Mouse (Mus musculus): ENCODE measurements around the gene Rnf223.

Gene Rnf223

GRCm38 (mm10) chr4:156130436-156130835, at the start of gene Rnf223:
TSS of gene Rnf223 (plus strand) at chr4:156130513.
- DNase-seq (ENCODE audit: low spot score): no peak

DNA sequence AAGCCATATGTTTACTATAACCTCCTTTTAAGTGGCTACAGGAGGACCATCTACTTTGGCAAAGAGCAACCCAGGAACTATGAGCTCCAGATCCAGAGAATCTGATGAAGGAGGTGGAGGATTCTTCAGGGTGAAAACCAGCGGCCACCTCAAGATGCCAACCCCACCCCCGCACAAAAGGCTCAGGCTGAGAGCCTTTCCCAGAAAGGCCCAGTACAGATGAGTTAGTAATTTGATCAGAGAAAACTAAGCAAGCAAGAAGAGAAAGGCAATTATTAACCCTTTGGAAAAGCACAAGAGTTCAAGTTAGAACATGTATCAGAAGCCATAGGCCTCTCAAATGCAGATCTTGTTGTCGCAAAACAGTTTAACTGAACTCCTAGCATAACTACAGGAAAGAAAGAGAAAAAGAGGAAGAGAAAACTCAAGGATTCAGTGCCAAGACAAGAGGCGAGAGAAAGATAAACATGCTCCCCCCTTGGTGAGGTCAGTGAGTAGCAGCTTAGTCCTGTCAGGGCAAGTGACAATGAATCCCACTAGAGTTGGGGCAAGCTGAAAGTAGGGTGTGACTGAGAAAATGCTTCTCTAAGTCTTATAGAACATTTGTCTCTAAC, 47.6 kb upstream of the Rnf223 start:
- no peak for DNase-seq (ENCODE audit: low spot score)

- DNase-seq (ENCODE audit: low spot score): no peak
Measured at GRCm38 (mm10) chr4:156083348-156083747, 47.0 kb upstream of the Rnf223 start.

DNA sequence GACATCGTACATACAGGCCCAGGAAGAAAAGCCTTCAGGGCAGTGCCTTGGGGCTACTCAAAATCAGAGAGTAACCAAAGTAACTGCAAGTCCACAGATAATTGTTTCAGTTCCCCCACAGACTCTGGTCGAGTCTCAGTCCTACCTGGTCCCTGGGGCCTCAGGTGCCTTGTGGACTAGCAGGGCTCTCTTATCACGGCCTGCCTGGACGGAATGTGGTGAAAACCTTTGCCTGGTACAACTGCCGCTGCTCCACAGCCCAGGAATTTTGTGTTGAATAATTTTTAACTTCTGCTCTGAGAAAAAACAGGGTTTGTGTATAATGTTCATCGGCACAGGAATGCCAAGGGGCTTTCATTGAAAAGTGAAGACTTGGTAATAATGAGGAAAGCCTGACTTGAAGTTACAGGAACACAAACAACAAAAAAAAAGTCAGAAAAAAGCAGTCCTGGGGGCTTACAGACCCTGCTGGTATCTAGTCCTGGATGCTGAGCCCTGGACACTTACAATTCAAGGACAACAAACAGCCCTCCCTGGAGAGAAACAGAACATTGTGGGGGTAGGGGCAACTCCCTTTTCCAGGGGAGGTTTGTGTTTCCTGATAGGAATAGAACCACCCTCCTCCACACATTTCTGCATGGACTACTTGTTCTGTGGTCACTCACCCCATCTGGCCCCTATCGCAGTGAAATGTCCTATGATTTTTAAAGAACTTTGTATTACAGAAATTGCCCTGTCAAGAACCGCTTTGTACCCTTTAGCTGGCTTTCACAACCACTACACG, 46.0 kb upstream of the Rnf223 start:
- DNase-seq (ENCODE audit: low spot score): no peak

DNA sequence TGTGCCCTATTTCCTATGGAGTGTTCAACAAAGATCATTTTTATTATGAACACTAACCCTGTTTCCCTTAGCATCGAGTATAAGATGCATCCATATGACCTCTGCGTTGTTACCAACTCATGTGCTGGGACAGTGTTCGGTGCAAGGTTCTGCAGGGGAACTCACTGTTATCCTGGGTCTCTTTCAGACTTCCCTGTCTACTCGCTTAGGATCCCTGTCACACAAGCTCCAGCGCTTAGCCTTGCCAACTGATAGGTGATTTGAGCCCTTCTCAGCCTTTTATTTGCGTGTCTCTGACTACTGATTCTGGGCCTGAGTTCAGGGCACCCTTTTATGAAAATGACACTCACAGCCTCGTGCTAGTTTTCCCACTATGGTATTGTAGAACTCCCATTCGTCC, 45.1 kb upstream of the Rnf223 start:
- DNase-seq (ENCODE audit: low spot score): no peak

GRCm38 (mm10) chr4:156087398-156088087, 42.8 kb upstream of the Rnf223 start:
- no peak for DNase-seq (ENCODE audit: low spot score)

DNA sequence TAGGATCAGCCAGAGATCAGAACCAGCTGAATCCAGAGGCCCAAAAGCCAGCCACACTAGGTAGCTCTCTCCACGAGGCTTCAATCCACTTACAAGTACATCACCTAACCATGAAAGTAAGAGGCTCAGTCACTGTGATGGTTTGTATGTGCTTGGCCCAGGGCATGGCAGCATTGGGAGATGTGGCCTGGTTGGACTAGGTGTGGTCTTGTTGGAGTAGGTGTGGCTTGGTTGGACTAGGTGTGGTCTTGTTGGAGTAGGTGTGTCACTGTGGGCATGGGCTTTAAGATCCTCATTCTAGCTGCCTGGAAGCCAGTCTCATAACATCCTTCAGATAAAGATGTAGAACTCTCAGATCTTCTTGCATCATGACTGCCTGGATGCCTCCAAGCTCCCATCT, 39.1 kb upstream of the Rnf223 start:
- DNase-seq (ENCODE audit: low spot score): no peak

DNA sequence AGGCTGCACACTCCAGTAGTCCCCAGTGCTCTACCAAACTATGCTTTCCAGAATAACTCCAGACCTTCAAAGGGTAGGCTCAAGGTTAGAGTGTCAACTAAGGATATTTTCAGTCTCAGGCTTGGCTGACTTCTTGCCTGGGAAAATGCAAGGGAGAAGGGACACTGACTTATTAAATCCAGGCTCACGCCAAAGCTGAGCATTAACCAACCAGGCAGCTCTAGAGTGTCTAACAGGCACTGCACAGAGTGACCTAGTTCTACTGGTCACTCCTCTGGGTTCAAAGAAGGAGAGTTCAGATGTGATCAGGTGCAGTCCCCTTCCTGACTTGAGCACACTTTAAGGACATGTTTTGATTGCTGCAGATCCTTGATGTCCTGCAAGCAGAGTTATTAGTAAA, 37.5 kb upstream of the Rnf223 start:
- no peak for DNase-seq (ENCODE audit: low spot score)

DNA sequence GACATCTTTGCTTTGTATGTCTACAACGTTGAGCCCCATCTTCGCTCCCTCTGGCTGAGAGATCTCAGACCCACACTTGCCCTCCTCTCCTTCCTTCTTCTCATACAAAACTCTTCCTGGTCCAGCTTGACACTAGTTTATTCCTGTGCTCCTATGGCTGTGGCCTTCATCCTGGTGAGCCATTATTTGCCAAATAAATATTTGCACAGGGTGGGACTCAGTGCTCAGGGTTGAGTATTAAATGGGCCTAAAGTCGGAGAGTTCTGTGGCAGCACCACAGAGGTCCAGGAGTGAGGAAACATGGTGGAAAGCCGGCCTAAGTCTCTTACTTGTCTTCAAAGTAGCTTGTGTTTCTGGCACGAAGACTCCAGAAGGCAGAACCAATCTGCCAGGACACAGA, 36.6 kb upstream of the Rnf223 start:
- DNase-seq (ENCODE audit: low spot score): no peak

DNA sequence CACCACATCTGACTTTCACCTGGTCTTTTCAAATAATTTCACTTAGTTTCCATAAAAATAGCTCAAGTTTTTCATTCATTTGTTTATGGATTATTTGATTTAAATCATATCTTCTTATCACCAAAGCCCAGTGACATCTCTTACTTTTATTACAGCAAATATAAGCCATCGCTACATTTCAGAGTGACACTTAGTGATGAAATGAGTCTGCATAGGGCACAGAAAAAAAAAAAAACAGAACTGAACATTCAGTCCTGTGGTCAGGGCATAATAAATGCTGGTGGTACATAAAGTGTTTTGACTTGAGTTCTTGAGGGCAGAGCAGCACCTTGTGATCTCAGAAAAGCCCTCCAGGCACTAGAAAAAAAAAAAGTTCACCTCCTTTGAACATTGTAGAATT, 34.1 kb upstream of the Rnf223 start:
- no peak for DNase-seq (ENCODE audit: low spot score)

DNA sequence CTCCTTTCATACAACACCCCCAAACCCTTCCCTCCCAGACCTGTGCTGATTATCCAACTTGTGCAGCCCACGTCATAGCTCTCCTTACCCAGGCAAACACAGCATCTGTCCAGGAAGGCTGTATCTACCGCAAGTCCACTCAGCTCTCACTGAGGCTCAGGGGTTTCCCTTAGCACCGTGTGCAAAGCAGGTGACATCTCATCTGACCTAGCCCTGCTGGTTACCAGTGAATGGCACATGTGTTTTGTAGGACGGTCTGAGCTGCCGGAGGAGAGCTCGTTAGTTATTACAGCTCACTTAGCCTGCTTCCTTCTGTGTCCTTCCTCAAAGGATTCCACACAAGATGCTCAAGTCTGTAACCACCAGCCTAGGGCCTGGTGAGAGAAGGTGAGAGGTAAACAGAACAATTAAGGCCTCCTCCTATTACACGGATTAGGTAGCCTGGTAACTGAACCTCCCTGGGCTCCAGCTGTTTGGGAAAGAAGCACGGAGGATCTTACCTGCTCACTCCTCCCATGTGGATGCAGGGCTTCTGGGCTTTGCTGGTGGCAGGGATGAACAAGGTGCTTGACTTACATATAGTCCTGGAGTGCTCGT, 32.4 kb upstream of the Rnf223 start:
- no peak for DNase-seq (ENCODE audit: low spot score)

- no peak for DNase-seq (ENCODE audit: low spot score)
Measured at GRCm38 (mm10) chr4:156099427-156099826, 30.9 kb upstream of the Rnf223 start.

DNA sequence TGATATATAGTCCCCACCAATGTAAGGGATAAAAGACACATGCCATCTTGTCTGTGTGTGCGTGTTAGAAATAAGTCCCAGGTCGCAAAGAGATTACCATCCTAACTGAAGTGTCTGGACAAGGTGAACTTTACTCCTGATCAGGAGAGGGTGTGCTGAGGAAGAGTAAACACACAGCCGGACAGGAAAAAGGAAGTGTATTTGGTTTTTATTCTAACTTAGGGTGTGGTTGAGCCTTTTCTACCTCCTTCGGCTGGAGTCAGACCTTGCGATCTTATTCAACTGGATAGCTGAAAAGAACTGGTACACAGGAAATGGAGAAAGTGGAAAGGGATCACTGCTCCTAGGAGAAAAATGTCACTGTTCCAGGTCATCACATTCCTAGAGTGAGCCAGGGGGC, 29.8 kb upstream of the Rnf223 start:
- DNase-seq (ENCODE audit: low spot score): no peak

DNA sequence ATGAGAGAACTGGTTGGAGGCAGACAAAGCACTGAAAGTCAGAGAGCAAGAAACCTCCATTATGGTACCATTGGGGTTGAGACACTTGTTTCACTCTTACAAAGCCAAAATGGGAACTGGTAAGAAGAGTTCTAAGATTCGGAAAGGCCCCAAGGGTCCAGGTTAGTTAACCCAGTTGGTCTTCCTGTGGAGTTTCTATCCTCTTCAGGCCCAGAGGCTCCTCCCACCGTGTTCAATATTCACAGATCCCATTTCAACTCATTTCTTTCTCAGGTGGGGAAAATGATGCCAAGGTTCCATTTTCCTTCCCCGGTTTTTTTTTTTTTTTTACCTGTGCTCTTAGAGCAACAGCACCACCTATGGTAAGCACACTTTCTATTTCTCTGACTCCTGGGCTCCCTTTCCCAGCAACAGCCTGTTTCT, 28.8 kb upstream of the Rnf223 start:
- DNase-seq (ENCODE audit: low spot score): no peak

GRCm38 (mm10) chr4:156103342-156103741, 27.0 kb upstream of the Rnf223 start:
- DNase-seq (ENCODE audit: low spot score): no peak

- DNase-seq (ENCODE audit: low spot score): peak; percentile 15
Measured at GRCm38 (mm10) chr4:156108606-156109546, 21.4 kb upstream of the Rnf223 start.

GRCm38 (mm10) chr4:156109570-156110331, 20.6 kb upstream of the Rnf223 start, which contains the start of gene 9430015G10Rik:
TSS of gene 9430015G10Rik (plus strand) at chr4:156109982.
- peak; percentile 98 for DNase-seq (ENCODE audit: low spot score)

GRCm38 (mm10) chr4:156124077-156124476, 6.2 kb upstream of the Rnf223 start:
- no peak for DNase-seq (ENCODE audit: low spot score)

DNA sequence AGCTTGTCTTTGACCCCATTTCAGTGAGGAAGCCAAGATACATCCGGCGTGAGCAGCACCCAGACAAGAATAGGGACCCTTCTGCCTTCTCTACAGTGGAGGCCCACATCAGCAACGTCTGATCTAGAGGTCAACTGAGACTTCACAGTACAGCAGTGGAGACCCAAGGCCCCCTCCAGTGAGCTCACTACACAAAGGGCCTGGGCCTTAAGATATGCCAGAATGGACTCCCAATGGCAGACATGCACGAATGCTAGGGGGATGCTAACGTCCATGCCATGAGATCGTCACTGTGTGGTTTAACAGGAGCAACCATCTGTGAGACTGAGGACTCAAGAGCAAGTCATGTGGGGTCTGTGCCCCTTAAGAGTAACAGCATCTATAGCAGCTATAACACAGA, 4.9 kb upstream of the Rnf223 start:
- no peak for DNase-seq (ENCODE audit: low spot score)

GRCm38 (mm10) chr4:156126841-156127240, 3.5 kb upstream of the Rnf223 start:
- no peak for DNase-seq (ENCODE audit: low spot score)

DNA sequence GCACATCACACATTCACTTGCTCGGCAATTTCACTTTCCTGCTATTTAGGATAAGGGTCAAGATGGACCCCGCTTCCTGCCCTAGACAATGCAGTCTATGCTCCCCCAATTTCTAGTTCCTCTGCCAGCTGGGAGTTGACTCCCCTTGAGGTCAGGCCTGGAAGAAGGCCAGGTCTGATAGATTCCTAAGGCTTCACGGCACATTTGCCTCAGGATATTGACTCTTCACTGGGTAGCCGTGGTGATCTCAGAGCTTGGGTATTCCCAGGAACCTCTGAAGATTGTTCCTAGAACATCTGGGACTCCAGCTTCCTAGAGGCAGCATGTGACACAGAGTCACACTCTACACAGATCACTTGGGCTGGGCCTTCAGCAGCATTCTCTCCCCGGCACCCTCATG, 1.6 kb upstream of the Rnf223 start:
- DNase-seq (ENCODE audit: low spot score): no peak
